Mouse (Mus musculus): ENCODE measurements around the gene Irs2.

GRCm38 (mm10) chr8:11036790-11037189, 28.5 kb upstream of the Irs2 start:
- no peak for TF ChIP-seq CTCF (IDR thresholded peaks at IDR 0.05; ENCODE audit: low read depth, low read length)
- no peak for TF ChIP-seq POLR2A (IDR thresholded peaks at IDR 0.05; ENCODE audit: borderline replicate concordance, low read depth, low read length)

Measured in bone marrow macrophage, adult 2 months (primary cell).